Comparison of ENCODE assay signal across 8 mouse cellular contexts in genomic region chr2:34531801-34532298, GRCm38 (mm10).
DNase-seq lines count a peak whose midpoint lies in the region; ATAC-seq and TF ChIP-seq lines count a peak whose summit lies in the region.

No protein-coding gene starts in this region.

- peaks cover 10% of the 10 kb centered on the region for H3K4me1 ChIP-seq in liver, adult 2 months (ENCODE audit: control insufficient read depth, insufficient read depth, low read length)
- peaks cover 40% of the 10 kb centered on the region for H3K4me1 ChIP-seq in embryonic facial prominence, embryonic 15.5 days
- peaks cover 45% of the 10 kb centered on the region for H3K4me1 ChIP-seq in limb, embryonic 15.5 days

- no peaks in the 10 kb centered on the region for H3K27me3 ChIP-seq in liver, adult 2 months (ENCODE audit: control insufficient read depth, insufficient read depth, low read length)
- H3K27me3 ChIP-seq in embryonic facial prominence, embryonic 15.5 days, result no peaks in the 10 kb centered on the region
- no peaks in the 10 kb centered on the region; the same call in 1 of the 2 replicates for H3K27me3 ChIP-seq in limb, embryonic 15.5 days

- peaks cover 10% of the 10 kb centered on the region for H3K36me3 ChIP-seq in liver, adult 2 months (ENCODE audit: control insufficient read depth, insufficient read depth, low read length)
- no peaks in the 10 kb centered on the region for H3K36me3 ChIP-seq in embryonic facial prominence, embryonic 15.5 days
- no peaks in the 10 kb centered on the region for H3K36me3 ChIP-seq in limb, embryonic 15.5 days

- no peak overlapping the region for H3K4me2 ChIP-seq in embryonic facial prominence, embryonic 15.5 days (replicated peaks)
- peak overlapping the region; percentile 22; the same call in 1 of the 2 replicates for H3K4me2 ChIP-seq in limb, embryonic 15.5 days

- peak; percentile 39 for ATAC-seq in embryonic facial prominence, embryonic 15.5 days (ENCODE audit: insufficient number of reproducible peaks, low FRiP score, low TSS enrichment, low read depth)
- peak; percentile 67; the same call in 1 of the 2 replicates for ATAC-seq in limb, embryonic 15.5 days (ENCODE audit: insufficient number of reproducible peaks, low FRiP score, low TSS enrichment, low read depth)
- no peak for ATAC-seq in erythroid progenitor cell, adult 5-6 weeks (replicated peaks; ENCODE audit: low FRiP score, poor library complexity, severe bottlenecking)

- no peak for TF ChIP-seq POLR2A in liver, adult 2 months (IDR thresholded peaks at IDR 0.05; ENCODE audit: extremely low read depth, insufficient read depth, low read length)

- DNase-seq in liver, adult 2 months (ENCODE audit: extremely low read depth, low read depth, low spot score), result peak; percentile 49
- DNase-seq in liver, result no peak
- peak; percentile 6 to 15 for DNase-seq in heart, postnatal 14 days
- DNase-seq in gastrocnemius, postnatal 14 days, result no peak
- no peak for DNase-seq in gastrocnemius, adult 8-10 months (ENCODE audit: low spot score in 2 of 2)

- 0 out of 2 replicates have a peak overlapping the region, but pooled peaks have one; percentile 17 for H3K27ac ChIP-seq in liver, adult 2 months (replicated peaks; ENCODE audit: insufficient read depth, low read depth, low read length)
- H3K27ac ChIP-seq in embryonic facial prominence, embryonic 15.5 days (replicated peaks), result peak overlapping the region; percentile 71
- H3K27ac ChIP-seq in limb, embryonic 15.5 days, result peak overlapping the region; percentile 51; the same call in 1 of the 2 replicates

- WGBS in liver, adult 2 months, result 23% methylated on average over 3 of the region's 3 CpGs
- WGBS in embryonic facial prominence, embryonic 15.5 days, result 31% methylated on average over 3 of the region's 3 CpGs
- WGBS in limb, embryonic 15.5 days, result 19% methylated on average over 3 of the region's 3 CpGs

- intact Hi-C loops in heart, postnatal 14 days (cut with DNase I), result no loop called here
- intact Hi-C loops in gastrocnemius, postnatal 14 days (cut with DNase I; ENCODE audit: low total_unique reads), result no loop called here

- H3K4me3 ChIP-seq in liver, adult 2 months (ENCODE audit: insufficient read depth, low read depth, low read length), result no peak overlapping the region
- no peak overlapping the region for H3K4me3 ChIP-seq in embryonic facial prominence, embryonic 15.5 days (replicated peaks)
- H3K4me3 ChIP-seq in limb, embryonic 15.5 days, result no peak overlapping the region

- no peak overlapping the region for H3K9ac ChIP-seq in liver, adult 2 months (ENCODE audit: low read depth, low read length)
- no peak overlapping the region for H3K9ac ChIP-seq in embryonic facial prominence, embryonic 15.5 days
- H3K9ac ChIP-seq in limb, embryonic 15.5 days, result no peak overlapping the region

- TF ChIP-seq CTCF in liver, adult 2 months (IDR thresholded peaks at IDR 0.05; ENCODE audit: low read depth, low read length), result no peak

- peaks cover 3% of the 10 kb centered on the region; the same call in 1 of the 2 replicates for H3K79me2 ChIP-seq in liver, adult 2 months (ENCODE audit: control insufficient read depth, insufficient read depth, low read length)

- no peaks in the 10 kb centered on the region for H3K9me3 ChIP-seq in embryonic facial prominence, embryonic 15.5 days (replicated peaks)
- no peaks in the 10 kb centered on the region for H3K9me3 ChIP-seq in limb, embryonic 15.5 days

Comparison
In these comparisons a context has a peak if more than half of its experiments do, and no peak if none do; other contexts are left out.
1. DNase-seq: peak in liver, adult 2 months (single experiment) and heart, postnatal 14 days (2 of 2); none in liver (single experiment), gastrocnemius, postnatal 14 days (single experiment) and gastrocnemius, adult 8-10 months (0 of 2).
2. H3K27ac ChIP-seq: peak in every context shown above with its lines; median percentile 71 in embryonic facial prominence, embryonic 15.5 days; 51 in limb, embryonic 15.5 days; 17 in liver, adult 2 months.